Mouse (Mus musculus): ENCODE data around the gene Vmn1r210. TPM values are rescaled to one million over a fixed set of nuclear protein-coding genes. Genes with fewer than 3 reads are reported as not detected.
"Not testable (repeated sequence)": the region's sequence is repeated elsewhere in the genome, so short reads cannot be mapped to it uniquely, and the experiment has no call there.

The Vmn1r210 gene
- total and polyA plus RNA-seq, 3 experiments = not detected

DNA sequence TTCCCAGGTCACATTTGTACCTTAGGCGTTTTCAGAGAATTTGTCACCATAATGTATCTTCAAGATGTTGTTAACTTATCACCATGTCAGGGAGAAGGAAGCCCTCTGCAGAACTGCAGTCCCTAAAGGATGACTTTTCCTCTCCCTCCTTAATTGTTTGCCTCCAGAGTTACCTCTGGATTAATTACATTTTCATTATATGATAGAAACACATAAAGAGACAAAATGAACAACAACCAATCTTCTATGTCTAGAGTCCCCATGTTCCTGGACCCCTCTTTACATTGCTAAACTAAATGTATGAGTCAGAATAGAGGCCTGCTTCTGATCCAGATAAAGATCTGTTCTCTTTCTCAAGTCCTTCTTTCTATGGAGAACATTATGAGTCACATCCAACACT is 26.3 kb upstream of the Vmn1r210 start, which contains the start of gene Vmn1r211 (continued):
- no peak for TF ChIP-seq CHD1 (IDR thresholded peaks at IDR 0.05; ENCODE audit: low read depth, low read length)

DNA sequence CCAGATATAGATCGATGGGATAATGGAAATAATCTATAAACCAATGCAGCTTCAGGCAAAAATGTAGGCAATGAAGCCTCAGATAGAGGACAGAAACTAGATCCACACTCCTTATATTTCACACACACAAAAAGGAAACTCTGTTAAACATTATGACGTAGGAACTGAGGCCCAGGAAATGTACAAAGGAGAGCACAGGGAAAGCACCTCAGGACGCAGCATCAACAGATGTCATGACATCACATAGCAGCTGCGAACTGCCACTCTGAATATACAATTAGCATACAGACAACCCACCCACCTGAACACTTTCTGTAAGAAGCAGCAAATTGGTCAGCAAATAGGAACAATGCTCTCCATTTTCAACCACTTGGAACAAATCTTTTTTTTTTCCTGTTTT is 23.6 kb upstream of the Vmn1r210 start:
- dilution Hi-C loops (cut with MboI; ENCODE audit: extremely low pct_ligation_motif_present, extremely low pct_unique_long_range_greater_than_20kb, low sequenced_read_pairs) = no loop called here

DNA sequence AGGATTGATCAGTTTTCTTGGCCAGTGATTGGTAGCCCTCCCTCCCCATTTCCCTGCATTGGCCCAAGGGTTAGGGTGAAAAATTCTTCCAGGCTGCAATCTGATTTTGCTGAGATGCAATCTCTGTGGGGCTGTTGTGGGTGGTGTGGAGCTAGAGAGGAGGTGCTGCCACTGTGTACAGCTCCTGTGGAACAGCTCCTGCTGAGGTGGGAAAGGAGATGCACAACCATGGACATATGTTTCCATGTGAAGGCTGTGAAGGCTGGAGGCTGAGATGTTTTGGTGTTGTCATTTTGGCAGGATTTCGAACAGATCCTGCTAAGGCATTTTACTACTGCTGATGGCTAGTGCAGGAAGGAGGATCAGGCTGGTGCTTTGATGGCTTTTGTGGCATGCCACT is 15.7 kb upstream of the Vmn1r210 start:
- Histone ChIP-seq H3K9me3 (replicated peaks; ENCODE audit: low read length) (no peaks in the 10 kb centered on the region), H3K4me3 (replicated peaks in 1 of 3; ENCODE audit: low read depth in 2 of 3, low read length in 2 of 3, poor library complexity in 1 of 3) (no peak overlapping the region), H3K36me3 (replicated peaks in 1 of 2; ENCODE audit: control insufficient read depth in 1 of 2, insufficient read depth in 1 of 2, low read length in 1 of 2) (no peaks in the 10 kb centered on the region), H3K9ac (ENCODE audit: insufficient read depth, low read depth) (no peak overlapping the region), H3K4me1 (ENCODE audit: control insufficient read depth in 1 of 2, insufficient read depth in 2 of 2) (no peaks in the 10 kb centered on the region), H3K4me2 (ENCODE audit: insufficient read depth, low read depth, poor library complexity, severe bottlenecking) (no peak overlapping the region), H3K27ac (ENCODE audit: insufficient read depth, low read depth) (no peak overlapping the region), H3K27me3 (replicated peaks) (no peaks in the 10 kb centered on the region), H3K79me2 (replicated peaks; ENCODE audit: control insufficient read depth, extremely low read depth, insufficient read depth, poor library complexity, severe bottlenecking) (no peaks in the 10 kb centered on the region)
- in situ Hi-C loops (cut with MboI; ENCODE audit: low pct_ligation_motif_present, low pct_unique_long_range_greater_than_20kb, low sequenced_read_pairs) = no loop called here
- no peak for DNase-seq (ENCODE audit: extremely low read depth)
- TF ChIP-seq CHD2 (IDR thresholded peaks at IDR 0.05; ENCODE audit: low read length) (no peak), NRF1 (IDR thresholded peaks at IDR 0.05; ENCODE audit: low read depth, low read length) (no peak)
- dilution Hi-C loops (cut with MboI; ENCODE audit: extremely low pct_ligation_motif_present, extremely low pct_unique_long_range_greater_than_20kb, low sequenced_read_pairs) = no loop called here

More for the DNA sequence above, 23.6 kb upstream of the Vmn1r210 start:
- Histone ChIP-seq H3K9me3 (replicated peaks; ENCODE audit: low read length) (no peaks in the 10 kb centered on the region), H3K27ac (ENCODE audit: insufficient read depth, low read depth) (no peak overlapping the region), H3K79me2 (replicated peaks; ENCODE audit: control insufficient read depth, extremely low read depth, insufficient read depth, poor library complexity, severe bottlenecking) (no peaks in the 10 kb centered on the region), H3K4me3 (replicated peaks in 1 of 3; ENCODE audit: low read depth in 2 of 3, low read length in 2 of 3, poor library complexity in 1 of 3) (no peak overlapping the region), H3K4me1 (ENCODE audit: control insufficient read depth in 1 of 2, insufficient read depth in 2 of 2) (peaks cover 3 to 37% of the 10 kb centered on the region in 2 experiments; a peak in 3 of 4 replicates), H3K4me2 (ENCODE audit: insufficient read depth, low read depth, poor library complexity, severe bottlenecking) (no peak overlapping the region), H3K27me3 (replicated peaks) (no peaks in the 10 kb centered on the region), H3K36me3 (replicated peaks in 1 of 2; ENCODE audit: control insufficient read depth in 1 of 2, insufficient read depth in 1 of 2, low read length in 1 of 2) (no peaks in the 10 kb centered on the region), H3K9ac (ENCODE audit: insufficient read depth, low read depth) (no peak overlapping the region)
- TF ChIP-seq TBP (conservative IDR thresholded peaks at IDR 0.05; ENCODE audit: low read depth, low read length) (no peak), TCF12 (IDR thresholded peaks at IDR 0.05; ENCODE audit: low read depth, low read length) (peak; percentile 51; the same call in 1 of the 2 replicates), HCFC1 (IDR thresholded peaks at IDR 0.05; ENCODE audit: low read depth, low read length) (no peak), IRF4 (IDR thresholded peaks at IDR 0.05; ENCODE audit: low read depth, low read length) (peak; percentile 32; the same call in 1 of the 2 replicates), MEF2A (IDR thresholded peaks at IDR 0.05; ENCODE audit: borderline replicate concordance, low read depth, low read length) (0 out of 2 replicates have a peak, but pooled peaks have one; percentile 15), MXI1 (IDR thresholded peaks at IDR 0.05; ENCODE audit: low read depth, low read length) (no peak), ETS1 (conservative IDR thresholded peaks at IDR 0.05; ENCODE audit: low read depth, low read length) (peak; percentile 77), GABPA (IDR thresholded peaks at IDR 0.05; ENCODE audit: insufficient replicate concordance, low read depth, low read length) (peak; percentile 36; the same call in 1 of the 2 replicates), BHLHE40 (IDR thresholded peaks at IDR 0.05; ENCODE audit: low read depth, low read length) (no peak), USF2 (conservative IDR thresholded peaks at IDR 0.05; ENCODE audit: low read depth, low read length) (no peak), EP300 (IDR thresholded peaks at IDR 0.05; ENCODE audit: low read length) (peak; percentile 62; the same call in 1 of the 2 replicates), SMC3 (IDR thresholded peaks at IDR 0.05; ENCODE audit: low read depth, low read length) (no peak), E2F4 (IDR thresholded peaks at IDR 0.05; ENCODE audit: insufficient replicate concordance, low read depth, low read length) (no peak)
- in situ Hi-C loops (cut with MboI; ENCODE audit: low pct_ligation_motif_present, low pct_unique_long_range_greater_than_20kb, low sequenced_read_pairs) = loop anchor here (10.0 kb wide), 1 partner anchor 550 kb away; no protein-coding TSS in a partner anchor
- peak; percentile 59 for DNase-seq (ENCODE audit: extremely low read depth)

DNA sequence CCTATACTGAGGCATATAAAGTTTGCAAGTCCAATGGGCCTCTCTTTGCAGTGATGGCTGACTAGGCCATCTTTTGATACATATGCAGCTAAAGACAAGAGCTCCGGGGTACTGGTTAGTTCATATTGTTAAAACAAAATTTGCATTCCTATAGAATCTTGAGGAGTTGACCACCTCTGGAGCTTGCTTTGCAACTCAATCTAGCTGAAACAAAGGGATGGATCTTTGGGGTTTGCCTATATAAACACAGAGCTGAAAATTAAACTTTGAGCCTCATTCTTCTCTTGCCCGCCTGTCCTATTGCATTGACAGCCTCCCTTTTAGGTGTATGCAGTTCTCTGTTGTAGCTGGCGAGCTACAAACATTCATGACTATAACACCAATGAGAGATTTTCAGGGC is 13.2 kb upstream of the Vmn1r210 start:
- DNase-seq (ENCODE audit: extremely low read depth); H3K4me3 ChIP-seq (replicated peaks in 1 of 3; ENCODE audit: low read depth in 2 of 3, low read length in 2 of 3, poor library complexity in 1 of 3); H3K27me3 ChIP-seq (replicated peaks); dilution Hi-C loops (cut with MboI; ENCODE audit: extremely low pct_ligation_motif_present, extremely low pct_unique_long_range_greater_than_20kb, low sequenced_read_pairs); H3K79me2 ChIP-seq (replicated peaks; ENCODE audit: control insufficient read depth, extremely low read depth, insufficient read depth, poor library complexity, severe bottlenecking); H3K36me3 ChIP-seq (replicated peaks in 1 of 2; ENCODE audit: control insufficient read depth in 1 of 2, insufficient read depth in 1 of 2, low read length in 1 of 2); H3K4me2 ChIP-seq (ENCODE audit: insufficient read depth, low read depth, poor library complexity, severe bottlenecking); H3K27ac ChIP-seq (ENCODE audit: insufficient read depth, low read depth); H3K4me1 ChIP-seq (ENCODE audit: control insufficient read depth in 1 of 2, insufficient read depth in 2 of 2); H3K9ac ChIP-seq (ENCODE audit: insufficient read depth, low read depth); in situ Hi-C loops (cut with MboI; ENCODE audit: low pct_ligation_motif_present, low pct_unique_long_range_greater_than_20kb, low sequenced_read_pairs); H3K9me3 ChIP-seq (replicated peaks; ENCODE audit: low read length): not testable (repeated sequence)

All from CH12.LX (cell line).